Mouse (Mus musculus) heart, postnatal 0 days (tissue): ENCODE data around the gene Hydin. TPM values are rescaled to one million over a fixed set of nuclear protein-coding genes. Genes with fewer than 3 reads are reported as not detected.

Experiments used
- ATAC-seq: fragments of 200-750 bp; cut with Nextera tagmentation; 2 replicates; pipeline ENCODE4 v1.8.0; 2017; ENCODE audit warnings: low read depth, moderate number of reproducible peaks, moderate library complexity; ENCODE audit not compliant: insufficient read depth
- DNase-seq: peaks from one replicate; pipeline ENCODE4 v3.0.0-alpha.2; 2016; ENCODE audit warnings: low spot score
- H3K27ac ChIP-seq: fragments of 300-500 bp; sonication (generic); 2 replicates; pipeline ENCODE4 v1.5.1; 2014; ENCODE audit warnings: low read depth, mild to moderate bottlenecking
- H3K27me3 ChIP-seq: fragments of 300-500 bp; sonication (generic); 2 replicates; pipeline ENCODE4 v1.6.1; 2014; ENCODE audit warnings: low read length, mixed read lengths; ENCODE audit not compliant: control insufficient read depth, insufficient read depth
- H3K36me3 ChIP-seq: fragments of 300-500 bp; sonication (generic); replicated peaks from 2 replicates; pipeline ENCODE4 v1.6.1; 2014; ENCODE audit warnings: low read length, mixed read lengths; ENCODE audit not compliant: control insufficient read depth, insufficient read depth
- H3K4me1 ChIP-seq: fragments of 300-500 bp; sonication (generic); 2 replicates; pipeline ENCODE4 v1.6.1; 2014; ENCODE audit warnings: antibody characterized with exemption; ENCODE audit not compliant: control insufficient read depth, insufficient read depth
- H3K4me2 ChIP-seq: fragments of 300-500 bp; sonication (generic); 2 replicates; pipeline ENCODE4 v1.6.1; 2014; ENCODE audit warnings: low read depth, mild to moderate bottlenecking, low read length, moderate library complexity
- H3K4me3 ChIP-seq: fragments of 300-500 bp; sonication (generic); 2 replicates; pipeline ENCODE4 v1.5.1; 2014; ENCODE audit warnings: low read depth, low read length
- H3K9ac ChIP-seq: fragments of 300-500 bp; sonication (generic); replicated peaks from 2 replicates; pipeline ENCODE4 v1.6.1; 2014; ENCODE audit warnings: low read depth, low read length, mixed read lengths
- H3K9me3 ChIP-seq: fragments of 300-500 bp; sonication (generic); replicated peaks from 2 replicates; pipeline ENCODE4 v1.6.1; 2016; ENCODE audit warnings: low read length; ENCODE audit not compliant: control insufficient read depth
- CTCF ChIP-seq: IDR thresholded peaks from 2 replicates; pipeline ENCODE4 v1.5.1; 2016; ENCODE audit warnings: antibody characterized with exemption, control low read depth, low read depth
- EP300 ChIP-seq: IDR thresholded peaks from 2 replicates; pipeline ENCODE4 v1.6.1; 2016; ENCODE audit warnings: antibody characterized with exemption, low read depth
- WGBS: fragments of 180-500 bp; shearing (Covaris S2); extraction: QIAGEN DNeasy Blood & Tissue Kit; methylation state at CpG from one replicate; pipeline ENCODE4 v1.1.7; 2014; 5-methylcytosine and 5-hydroxymethylcytosine counted together
- polyA plus RNA-seq: library from polyadenylated mRNA; unstranded; fragments of >200 nt; fragmentation: Nextera tagmentation; extraction: Ambion mirVana; gene quantifications from 2 replicates; pipeline ENCODE4 v1.2.1, GENCODE M21; 2015
- total RNA-seq: library from RNA; depleted of rRNA; stranded (reverse); fragments of >200 nt; gene quantifications from 2 replicates; pipeline ENCODE4 v1.2.3, GENCODE M21; 2014; ENCODE audit warnings: low replicate concordance

Gene Hydin
- total and polyA plus RNA-seq, 2 experiments from 2014 or later, result 0.03 to 0.04 TPM

- ATAC-seq (no peak), DNase-seq (no peak)
- H3K4me3 ChIP-seq, result no peak overlapping the region
- no peaks in the 10 kb centered on the region for H3K27me3 ChIP-seq
- no peak for TF ChIP-seq CTCF
- TF ChIP-seq EP300, result no peak
- no peaks in the 10 kb centered on the region for H3K9me3 ChIP-seq
- H3K4me1 ChIP-seq, result no peaks in the 10 kb centered on the region
- no peak overlapping the region for H3K27ac ChIP-seq
- 80% methylated on average over 4 of the region's 4 CpGs for WGBS
- no peaks in the 10 kb centered on the region for H3K36me3 ChIP-seq
- no peak overlapping the region for H3K4me2 ChIP-seq
- H3K9ac ChIP-seq, result no peak overlapping the region
These were observed 128.9 kb downstream of the Hydin start for GRCm38 (mm10) chr8:110395656-110396055.

DNA sequence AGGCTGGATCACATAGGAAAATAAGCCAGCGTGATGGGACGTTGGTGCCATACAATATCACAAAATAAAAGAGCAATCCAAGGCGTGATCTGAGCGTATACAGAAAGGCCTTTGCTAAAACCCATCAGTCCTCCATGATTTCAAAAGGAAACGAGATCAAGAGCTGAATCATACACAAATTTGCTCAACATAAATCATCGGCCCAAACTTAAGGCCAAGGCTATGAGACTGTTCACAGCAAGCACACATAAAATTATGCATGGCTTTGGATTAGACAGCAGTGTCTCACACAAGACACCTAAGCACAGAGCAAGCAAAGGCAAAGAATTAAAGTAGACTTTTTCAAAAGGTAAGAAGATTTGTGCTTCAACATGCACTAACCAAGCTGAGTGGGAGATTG is 133.8 kb downstream of the Hydin start:
- H3K4me2 ChIP-seq, result no peak overlapping the region
- H3K9me3 ChIP-seq, result 0 out of 2 replicates have a peak, but pooled peaks cover 4% of the 10 kb centered on the region
- H3K4me3 ChIP-seq, result no peak overlapping the region
- H3K36me3 ChIP-seq, result no peaks in the 10 kb centered on the region
- no peak overlapping the region for H3K27ac ChIP-seq
- DNase-seq (no peak), ATAC-seq (no peak)
- 78% methylated on average over 6 of the region's 6 CpGs for WGBS
- no peaks in the 10 kb centered on the region for H3K4me1 ChIP-seq
- no peak for TF ChIP-seq EP300
- TF ChIP-seq CTCF, result no peak
- H3K9ac ChIP-seq, result no peak overlapping the region
- H3K27me3 ChIP-seq, result no peaks in the 10 kb centered on the region

GRCm38 (mm10) chr8:110402311-110402710 is 135.5 kb downstream of the Hydin start:
- no peaks in the 10 kb centered on the region for H3K27me3 ChIP-seq
- no peak overlapping the region for H3K27ac ChIP-seq
- WGBS, result 72% methylated on average over 6 of the region's 6 CpGs
- no peak for DNase-seq
- H3K36me3 ChIP-seq, result no peaks in the 10 kb centered on the region
- H3K9ac ChIP-seq, result no peak overlapping the region
- no peak overlapping the region for H3K4me2 ChIP-seq
- TF ChIP-seq EP300 (no peak), CTCF (no peak)
- H3K4me3 ChIP-seq, result no peak overlapping the region
- no peak for ATAC-seq
- 0 out of 2 replicates have a peak, but pooled peaks cover 4% of the 10 kb centered on the region for H3K9me3 ChIP-seq
- no peaks in the 10 kb centered on the region for H3K4me1 ChIP-seq

- WGBS, result 71% methylated on average over 3 of the region's 3 CpGs
- Histone ChIP-seq H3K27me3 (no peaks in the 10 kb centered on the region), H3K36me3 (no peaks in the 10 kb centered on the region), H3K9ac (no peak overlapping the region), H3K27ac (no peak overlapping the region), H3K4me3 (no peak overlapping the region), H3K9me3 (0 out of 2 replicates have a peak, but pooled peaks cover 4% of the 10 kb centered on the region), H3K4me1 (no peaks in the 10 kb centered on the region), H3K4me2 (no peak overlapping the region)
- no peak for TF ChIP-seq CTCF
- TF ChIP-seq EP300, result no peak
- ATAC-seq (no peak), DNase-seq (no peak)
These were observed 137.7 kb downstream of the Hydin start for GRCm38 (mm10) chr8:110404516-110404915.

- Histone ChIP-seq H3K27me3 (no peaks in the 10 kb centered on the region), H3K9ac (no peak overlapping the region), H3K4me2 (no peak overlapping the region), H3K27ac (no peak overlapping the region), H3K4me3 (no peak overlapping the region), H3K4me1 (no peaks in the 10 kb centered on the region), H3K36me3 (no peaks in the 10 kb centered on the region), H3K9me3 (no peaks in the 10 kb centered on the region)
- no peak for ATAC-seq
- WGBS, result 79% methylated on average over 4 of the region's 4 CpGs
- TF ChIP-seq EP300 (no peak), CTCF (no peak)
- DNase-seq, result no peak
These were observed 148.3 kb downstream of the Hydin start for GRCm38 (mm10) chr8:110415121-110415520.

- 79% methylated on average over 3 of the region's 3 CpGs for WGBS
- no peaks in the 10 kb centered on the region for H3K36me3 ChIP-seq
- no peak for DNase-seq
- H3K4me1 ChIP-seq, result no peaks in the 10 kb centered on the region
- no peaks in the 10 kb centered on the region for H3K9me3 ChIP-seq
- no peak overlapping the region for H3K9ac ChIP-seq
- no peak for ATAC-seq
- no peak overlapping the region for H3K4me3 ChIP-seq
- no peak overlapping the region for H3K4me2 ChIP-seq
- H3K27me3 ChIP-seq, result no peaks in the 10 kb centered on the region
- TF ChIP-seq EP300 (no peak), CTCF (no peak)
- H3K27ac ChIP-seq, result no peak overlapping the region
These were observed 150.2 kb downstream of the Hydin start for GRCm38 (mm10) chr8:110416931-110417330.
